Mouse (Mus musculus): ENCODE data around the gene Slc5a6. TPM values are rescaled to one million over a fixed set of nuclear protein-coding genes. Genes with fewer than 3 reads are reported as not detected.
"Not testable (repeated sequence)": the region's sequence is repeated elsewhere in the genome, so short reads cannot be mapped to it uniquely, and the experiment has no call there.

The Slc5a6 gene
- total RNA-seq, 1 experiment from 2014 or later: 0.38 TPM

GRCm38 (mm10) chr5:31021790-31022189 lies 26.9 kb downstream of the Slc5a6 start:
- ATAC-seq (replicated peaks; ENCODE audit: insufficient number of reproducible peaks, low FRiP score, low TSS enrichment, poor library complexity, severe bottlenecking): not testable (repeated sequence)

DNA sequence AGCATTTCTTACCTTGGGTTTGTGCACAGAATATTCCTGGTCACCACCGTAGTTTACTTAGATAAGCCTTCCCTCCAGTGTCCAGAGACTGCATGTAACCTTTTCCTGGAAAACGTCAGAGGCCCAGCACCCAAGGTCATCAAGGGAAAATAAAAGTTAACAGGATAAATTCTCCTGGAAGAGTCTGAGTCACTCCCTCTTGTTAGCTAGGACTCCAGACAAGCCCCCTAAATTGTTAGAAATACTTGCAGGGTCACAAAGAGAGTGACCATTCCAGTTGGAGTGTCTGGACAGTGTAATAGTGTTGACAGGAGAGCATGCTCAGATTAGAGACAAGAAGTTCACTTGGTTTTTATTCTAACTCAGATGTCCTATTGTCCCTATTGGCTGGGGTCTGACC lies 32.8 kb downstream of the Slc5a6 start:
- ATAC-seq (replicated peaks; ENCODE audit: insufficient number of reproducible peaks, low FRiP score, low TSS enrichment, poor library complexity, severe bottlenecking): no peak

DNA sequence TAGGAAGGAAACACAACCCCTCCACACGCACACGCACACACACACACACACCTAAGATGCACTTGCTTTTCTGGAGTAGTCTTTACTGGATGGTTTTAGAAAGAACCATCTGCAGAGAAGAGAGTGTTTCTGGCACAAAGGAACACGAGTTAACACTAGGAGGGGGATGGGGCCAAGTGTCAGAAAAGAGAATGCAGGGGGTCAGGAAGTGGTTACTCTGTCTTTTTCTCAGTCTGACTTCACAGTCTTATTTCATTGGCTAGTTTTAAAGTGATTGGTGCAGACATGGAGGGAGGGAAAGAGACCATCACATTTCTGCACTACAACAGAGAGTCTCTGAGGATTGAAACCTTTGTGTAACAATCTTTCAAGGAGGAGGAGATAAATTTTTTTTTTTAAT lies 36.0 kb downstream of the Slc5a6 start:
- no peak for ATAC-seq (replicated peaks; ENCODE audit: insufficient number of reproducible peaks, low FRiP score, low TSS enrichment, poor library complexity, severe bottlenecking)

- ATAC-seq (replicated peaks; ENCODE audit: insufficient number of reproducible peaks, low FRiP score, low TSS enrichment, poor library complexity, severe bottlenecking): peak; percentile 85
These were observed 44.5 kb downstream of the Slc5a6 start for GRCm38 (mm10) chr5:31004184-31004583.

DNA sequence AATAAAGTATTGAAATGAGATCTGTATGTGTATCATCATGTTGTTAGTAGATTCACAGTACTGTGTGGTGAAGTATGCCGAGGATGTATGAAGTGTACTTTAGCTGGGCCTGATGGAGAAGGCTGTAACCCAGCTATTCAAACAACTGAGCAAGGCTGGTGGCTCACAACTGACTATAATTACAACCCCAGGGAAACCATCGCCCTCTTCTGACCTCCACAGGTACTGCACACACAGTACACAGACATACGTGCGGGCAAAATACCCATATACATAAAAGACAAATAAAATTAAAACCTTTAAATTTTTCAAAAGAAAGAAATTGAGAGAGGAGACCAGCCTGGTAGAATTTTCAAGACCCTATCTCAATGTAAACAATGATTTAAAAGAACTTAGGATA lies 47.2 kb downstream of the Slc5a6 start:
- no peak for ATAC-seq (replicated peaks; ENCODE audit: insufficient number of reproducible peaks, low FRiP score, low TSS enrichment, poor library complexity, severe bottlenecking)

DNA sequence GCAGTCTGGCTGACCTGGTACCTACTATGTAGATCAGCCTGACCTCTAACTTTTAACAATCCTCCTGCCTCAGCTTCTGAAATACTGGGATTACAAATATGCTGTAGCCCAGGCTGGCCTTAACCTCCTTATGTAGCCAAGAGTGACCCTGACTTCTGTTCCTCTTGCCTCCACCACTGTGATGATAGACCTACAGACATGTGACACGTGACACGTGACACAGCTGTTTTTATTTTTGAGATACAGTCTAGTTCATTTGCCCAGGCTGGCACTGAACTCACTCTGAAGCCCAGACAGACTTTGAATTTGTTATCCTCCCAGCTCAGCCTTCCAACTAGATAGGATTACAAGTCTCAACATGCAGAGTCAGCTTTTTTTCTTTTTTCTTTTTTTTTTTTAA lies 47.7 kb downstream of the Slc5a6 start:
- ATAC-seq (replicated peaks; ENCODE audit: insufficient number of reproducible peaks, low FRiP score, low TSS enrichment, poor library complexity, severe bottlenecking): no peak

GRCm38 (mm10) chr5:31000122-31000521 lies 48.6 kb downstream of the Slc5a6 start:
- no peak for ATAC-seq (replicated peaks; ENCODE audit: insufficient number of reproducible peaks, low FRiP score, low TSS enrichment, poor library complexity, severe bottlenecking)

GRCm38 (mm10) chr5:30999324-30999723 lies 49.4 kb downstream of the Slc5a6 start:
- no peak for ATAC-seq (replicated peaks; ENCODE audit: insufficient number of reproducible peaks, low FRiP score, low TSS enrichment, poor library complexity, severe bottlenecking)

DNA sequence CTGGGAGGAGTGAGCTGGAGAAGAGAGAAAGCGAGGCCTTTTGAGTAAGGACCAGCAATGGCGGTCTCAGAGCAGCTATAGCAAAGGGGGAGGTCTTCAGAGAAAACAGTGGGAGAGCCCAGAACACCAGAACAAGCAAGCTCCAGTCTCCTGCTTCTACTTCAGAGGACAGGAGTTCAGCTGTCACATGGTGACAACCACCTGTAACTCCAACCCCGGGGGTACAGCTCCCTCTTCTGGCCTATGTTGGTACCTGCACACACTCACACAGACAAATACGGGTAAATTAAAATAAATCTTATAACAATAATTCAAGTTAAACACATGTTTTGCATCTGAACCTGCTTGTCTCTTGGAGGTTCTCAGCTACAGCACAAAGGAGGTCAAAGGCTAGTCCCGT lies 50.4 kb downstream of the Slc5a6 start:
- ATAC-seq (replicated peaks; ENCODE audit: insufficient number of reproducible peaks, low FRiP score, low TSS enrichment, poor library complexity, severe bottlenecking): peak; percentile 79

GRCm38 (mm10) chr5:30994910-30995635 lies 53.7 kb downstream of the Slc5a6 start:
- no peak for ATAC-seq (replicated peaks; ENCODE audit: insufficient number of reproducible peaks, low FRiP score, low TSS enrichment, poor library complexity, severe bottlenecking)

- ATAC-seq (replicated peaks; ENCODE audit: insufficient number of reproducible peaks, low FRiP score, low TSS enrichment, poor library complexity, severe bottlenecking): no peak
These were observed 54.6 kb downstream of the Slc5a6 start for GRCm38 (mm10) chr5:30994074-30994473.

- ATAC-seq (replicated peaks; ENCODE audit: insufficient number of reproducible peaks, low FRiP score, low TSS enrichment, poor library complexity, severe bottlenecking): no peak
These were observed 55.6 kb downstream of the Slc5a6 start for GRCm38 (mm10) chr5:30992980-30993676.

Other genes with a start within 250 kb of the Slc5a6 start
- gene Mapre3, start 234.3 kb downstream of the Slc5a6 start, total RNA-seq (2017): 5.0 TPM in 1 of 3 replicates, not detected in the others
- gene Tmem214, start 180.9 kb downstream of the Slc5a6 start, total RNA-seq (2017): 10.4 to 21.4 TPM (median 10.8 TPM) in 3 replicates
- 3.8 to 7.1 TPM (median 4.3 TPM) in 3 replicates for gene Agbl5, start 160.2 kb downstream of the Slc5a6 start, total RNA-seq (2017)
- 129 to 177 TPM (median 134 TPM) in 3 replicates for gene Ost4, start 141.1 kb downstream of the Slc5a6 start, total RNA-seq (2017)
- gene Emilin1, start 135.5 kb downstream of the Slc5a6 start, total RNA-seq (2017): 15.1 to 25.3 TPM (median 22.0 TPM) in 3 replicates
- gene Khk, start 127.5 kb downstream of the Slc5a6 start, total RNA-seq (2017): 26.4 to 32.2 TPM (median 29.8 TPM) in 3 replicates
- gene Cgref1, start 103.3 kb downstream of the Slc5a6 start, total RNA-seq (2017): not detected in 3 replicates
- gene Preb, start 88.6 kb downstream of the Slc5a6 start, total RNA-seq (2017): 117 to 146 TPM (median 144 TPM) in 3 replicates
- gene Tcf23, start 80.3 kb downstream of the Slc5a6 start, total RNA-seq (2017): 0.10 TPM in 1 of 3 replicates, not detected in the others
- gene Atraid, start 612 bp downstream of the Slc5a6 start, total RNA-seq (2017): 44.7 to 61.4 TPM (median 49.9 TPM) in 3 replicates
- 4.8 to 18.4 TPM (median 9.6 TPM) in 3 replicates for gene Cad, start 5.9 kb upstream of the Slc5a6 start, total RNA-seq (2017)
- gene Dnajc5g, start 57.4 kb upstream of the Slc5a6 start, total RNA-seq (2017): not detected in 3 replicates
- not detected in 3 replicates for gene Slc30a3, start 59.3 kb upstream of the Slc5a6 start, total RNA-seq (2017)
- gene Trim54, start 67.8 kb upstream of the Slc5a6 start, total RNA-seq (2017): not detected in 3 replicates
- gene Ucn, start 89.9 kb upstream of the Slc5a6 start, total RNA-seq (2017): not detected in 3 replicates
- gene Mpv17, start 105.3 kb upstream of the Slc5a6 start, total RNA-seq (2017): 22.5 to 37.8 TPM (median 35.8 TPM) in 3 replicates
- 1.4 to 2.5 TPM (median 2.2 TPM) in 3 replicates for gene Gm29609, start 131.0 kb upstream of the Slc5a6 start, total RNA-seq (2017)
- 42.4 to 80.2 TPM (median 50.2 TPM) in 3 replicates for gene Gtf3c2, start 131.2 kb upstream of the Slc5a6 start, total RNA-seq (2017)
- gene Snx17, start 144.3 kb upstream of the Slc5a6 start, total RNA-seq (2017): 59.3 to 91.8 TPM (median 80.9 TPM) in 3 replicates
- 12.1 to 24.5 TPM (median 22.7 TPM) in 3 replicates for gene Eif2b4, start 144.5 kb upstream of the Slc5a6 start, total RNA-seq (2017)
- 13.8 to 18.5 TPM (median 16.0 TPM) in 3 replicates for gene Zfp513, start 153.4 kb upstream of the Slc5a6 start, total RNA-seq (2017)
- gene Ppm1g, start 171.8 kb upstream of the Slc5a6 start, total RNA-seq (2017): 124 to 184 TPM (median 154 TPM) in 3 replicates
- gene Nrbp1, start 191.9 kb upstream of the Slc5a6 start, total RNA-seq (2017): 322 to 390 TPM (median 323 TPM) in 3 replicates
- gene Gm9970, start 192.3 kb upstream of the Slc5a6 start, total RNA-seq (2017): not detected in 3 replicates
- 2.5 to 14.9 TPM (median 12.9 TPM) in 3 replicates for gene Krtcap3, start 202.8 kb upstream of the Slc5a6 start, total RNA-seq (2017)
- gene Ift172, start 242.2 kb upstream of the Slc5a6 start, total RNA-seq (2017): 18.6 to 39.4 TPM (median 21.2 TPM) in 3 replicates
- gene Fndc4, start 247.2 kb upstream of the Slc5a6 start, total RNA-seq (2017): 2.0 to 10.6 TPM (median 2.2 TPM) in 3 replicates
- not detected in 3 replicates for gene Gckr, start 248.5 kb upstream of the Slc5a6 start, total RNA-seq (2017)

All from monocyte, adult 5-6 weeks (primary cell).